Mouse (Mus musculus): ENCODE results near the gene Madd. TPM values are rescaled to one million over a fixed set of nuclear protein-coding genes. Genes with fewer than 3 reads are reported as not detected.

Madd gene
- polyA plus RNA-seq (2012; rRNA removed; ENCODE audit: low replicate concordance), result 7.0 and 7.2 TPM in 2 replicates

GRCm38 (mm10) chr2:91183711-91184405 is at the start of gene Madd:
Gene Madd, minus strand, starts transcription at chr2:91183837.

DNA sequence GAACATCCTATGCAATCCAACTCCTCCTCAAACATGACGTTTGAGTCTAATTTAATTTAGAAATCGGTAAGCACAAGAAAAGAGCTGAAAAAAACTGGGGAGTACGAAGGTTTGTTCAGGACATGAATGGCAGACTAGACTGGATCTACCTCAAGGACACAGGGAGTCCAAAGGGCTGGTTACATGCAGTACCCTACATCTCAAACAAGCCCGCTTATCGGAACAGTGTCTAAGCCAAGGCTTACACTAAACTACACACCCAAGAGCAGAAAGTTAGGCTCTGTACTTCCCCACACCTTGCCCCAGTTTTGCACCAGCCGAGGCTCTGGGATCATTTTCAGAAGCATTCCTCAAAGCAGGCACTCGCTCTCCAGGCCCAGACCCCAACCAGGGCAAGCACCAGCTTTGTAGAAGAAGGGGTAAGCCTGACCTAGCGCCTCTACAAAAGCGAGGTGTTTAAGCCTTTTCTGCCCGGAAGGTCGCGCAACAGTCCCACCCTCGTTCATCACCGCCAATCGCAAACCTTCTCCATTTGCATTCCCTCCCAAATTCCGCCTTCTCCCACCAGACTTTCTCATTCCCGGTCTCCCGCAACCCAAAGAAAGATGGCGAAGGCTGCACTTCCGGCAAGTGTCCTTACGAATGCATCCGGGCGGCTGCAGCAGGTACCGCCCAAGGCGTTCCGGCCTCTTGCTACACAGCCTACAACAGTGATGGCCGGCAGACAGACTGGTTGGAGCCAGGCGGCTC is 18.8 kb upstream of the Madd start, which contains the start of the genes Nr1h3 and Acp2:
Nr1h3 (minus strand) TSS at position 613 of the 750 bp plus-strand sequence.
Acp2 (plus strand) TSS at position 664 of the 750 bp plus-strand sequence.

GRCm38 (mm10) chr2:91117585-91118275 is 65.9 kb downstream of the Madd start, which contains the start of gene Mybpc3:
Gene Mybpc3, plus strand, starts transcription at chr2:91118144.

Other genes with a start within 250 kb of the Madd start
- gene Celf1, start 243.5 kb downstream of the Madd start, polyA plus RNA-seq (2012; rRNA removed; ENCODE audit: low replicate concordance), result 12.2 and 15.3 TPM in 2 replicates
- gene Rapsn, start 148.2 kb downstream of the Madd start, polyA plus RNA-seq (2012; rRNA removed; ENCODE audit: low replicate concordance), result 0.22 and 0.34 TPM in 2 replicates
- 27.3 and 43.1 TPM in 2 replicates for gene Psmc3, start 129.8 kb downstream of the Madd start, polyA plus RNA-seq (2012; rRNA removed; ENCODE audit: low replicate concordance)
- gene Slc39a13, start 113.4 kb downstream of the Madd start, polyA plus RNA-seq (2012; rRNA removed; ENCODE audit: low replicate concordance), result 15.1 and 26.4 TPM in 2 replicates
- gene Spi1, start 101.4 kb downstream of the Madd start, polyA plus RNA-seq (2012; rRNA removed; ENCODE audit: low replicate concordance), result 20.7 and 38.0 TPM in 2 replicates
- gene Mybpc3, start 65.7 kb downstream of the Madd start, polyA plus RNA-seq (2012; rRNA removed; ENCODE audit: low replicate concordance), result not detected in 2 replicates
- 59.0 and 155 TPM in 2 replicates for gene Nr1h3, start 19.0 kb upstream of the Madd start, polyA plus RNA-seq (2012; rRNA removed; ENCODE audit: low replicate concordance)
- gene Acp2, start 19.0 kb upstream of the Madd start, polyA plus RNA-seq (2012; rRNA removed; ENCODE audit: low replicate concordance), result 19.6 and 21.0 TPM in 2 replicates
- 2.7 and 7.5 TPM in 2 replicates for gene Ddb2, start 53.1 kb upstream of the Madd start, polyA plus RNA-seq (2012; rRNA removed; ENCODE audit: low replicate concordance)
- gene Pacsin3, start 72.1 kb upstream of the Madd start, polyA plus RNA-seq (2012; rRNA removed; ENCODE audit: low replicate concordance), result 2.4 and 8.0 TPM in 2 replicates
- gene Arfgap2, start 81.1 kb upstream of the Madd start, polyA plus RNA-seq (2012; rRNA removed; ENCODE audit: low replicate concordance), result 30.1 and 30.7 TPM in 2 replicates